8 mouse cellular contexts compared by ENCODE assay signal in the genomic region with DNA sequence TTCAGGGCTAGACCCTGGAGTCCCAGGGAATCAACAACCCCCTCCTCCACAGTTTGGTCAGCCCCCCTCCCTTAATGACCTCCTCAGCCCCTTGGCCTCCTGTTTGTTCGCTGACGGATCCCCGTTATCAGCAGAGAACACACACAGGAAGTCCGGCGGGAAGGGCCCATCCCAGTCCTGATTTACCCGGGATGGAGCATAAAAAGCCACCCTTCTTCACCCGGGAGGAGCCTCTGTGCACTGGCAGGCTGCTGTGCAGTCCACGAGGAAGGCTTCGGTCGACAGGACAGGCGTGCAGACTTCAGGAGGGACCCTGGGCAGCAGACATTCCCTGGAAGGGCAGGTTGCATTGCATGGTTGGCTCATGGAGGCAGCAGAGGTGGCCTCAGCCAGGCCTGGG. TPM values are rescaled to one million over a fixed set of nuclear protein-coding genes. Genes with fewer than 3 reads are reported as not detected.
DNase-seq lines count a peak whose midpoint lies in the region; ATAC-seq lines count a peak whose summit lies in the region.

No protein-coding gene starts in this region.

- H3K27ac ChIP-seq in forebrain, embryonic 15.5 days (replicated peaks) = no peak overlapping the region
- peak overlapping the region; percentile 23; the same call in 1 of the 2 replicates for H3K27ac ChIP-seq in intestine, embryonic 16.5 days (ENCODE audit: low read length)
- no peak overlapping the region; the same call in 1 of the 2 replicates for H3K27ac ChIP-seq in liver, embryonic 15.5 days (replicated peaks)

- no peaks in the 10 kb centered on the region for H3K9me3 ChIP-seq in forebrain, embryonic 15.5 days
- no peaks in the 10 kb centered on the region for H3K9me3 ChIP-seq in intestine, embryonic 16.5 days (ENCODE audit: control insufficient read depth, low read length)
- no peaks in the 10 kb centered on the region for H3K9me3 ChIP-seq in liver, embryonic 15.5 days (replicated peaks)

- no peaks in the 10 kb centered on the region for H3K27me3 ChIP-seq in forebrain, embryonic 15.5 days
- H3K27me3 ChIP-seq in intestine, embryonic 16.5 days (replicated peaks; ENCODE audit: control insufficient read depth, insufficient read depth, low read length) = no peaks in the 10 kb centered on the region
- peaks cover 27% of the 10 kb centered on the region for H3K27me3 ChIP-seq in liver, embryonic 15.5 days

- peaks cover 10% of the 10 kb centered on the region for H3K4me1 ChIP-seq in forebrain, embryonic 15.5 days
- peaks cover 5% of the 10 kb centered on the region for H3K4me1 ChIP-seq in intestine, embryonic 16.5 days (ENCODE audit: control insufficient read depth, insufficient read depth, low read length)
- H3K4me1 ChIP-seq in liver, embryonic 15.5 days (replicated peaks) = peaks cover 36% of the 10 kb centered on the region

- H3K4me2 ChIP-seq in forebrain, embryonic 15.5 days (replicated peaks) = no peak overlapping the region
- H3K4me2 ChIP-seq in intestine, embryonic 16.5 days (ENCODE audit: low read depth, low read length) = no peak overlapping the region
- H3K4me2 ChIP-seq in liver, embryonic 15.5 days = no peak overlapping the region

- ATAC-seq in forebrain, embryonic 15.5 days (replicated peaks) = no peak
- ATAC-seq in intestine, embryonic 16.5 days = no peak
- ATAC-seq in liver, embryonic 15.5 days (ENCODE audit: insufficient read depth) = no peak

- H3K4me3 ChIP-seq in forebrain, embryonic 15.5 days = peak overlapping the region; percentile 6; the same call in 1 of the 2 replicates
- H3K4me3 ChIP-seq in intestine, embryonic 16.5 days (ENCODE audit: low read length) = peak overlapping the region; percentile 30
- H3K4me3 ChIP-seq in liver, embryonic 15.5 days (replicated peaks) = peak overlapping the region; percentile 23

- 76% methylated on average over 11 of the region's 11 CpGs for WGBS in forebrain, embryonic 15.5 days
- 29% methylated on average over 11 of the region's 11 CpGs for WGBS in intestine, embryonic 16.5 days
- WGBS in liver, embryonic 15.5 days (ENCODE audit: insufficient replicate concordance) = 5% methylated on average over 11 of the region's 11 CpGs

- no peak overlapping the region for H3K9ac ChIP-seq in forebrain, embryonic 15.5 days (replicated peaks)
- peak overlapping the region; percentile 55 for H3K9ac ChIP-seq in intestine, embryonic 16.5 days (ENCODE audit: low read depth, low read length)
- H3K9ac ChIP-seq in liver, embryonic 15.5 days = no peak overlapping the region

- no peaks in the 10 kb centered on the region for H3K36me3 ChIP-seq in forebrain, embryonic 15.5 days
- H3K36me3 ChIP-seq in intestine, embryonic 16.5 days (ENCODE audit: control insufficient read depth, insufficient read depth, low read length) = no peaks in the 10 kb centered on the region
- H3K36me3 ChIP-seq in liver, embryonic 15.5 days (replicated peaks) = no peaks in the 10 kb centered on the region

- peak; percentile 73 to 85 for DNase-seq in adrenal gland, adult (ENCODE audit: inconsistent age in 2 of 2, low spot score in 1 of 2)
- DNase-seq in adrenal gland, postnatal 4 days (ENCODE audit: low spot score in 2 of 2) = no peak
- DNase-seq in right cerebral cortex, postnatal 25 days = no peak
- DNase-seq in ovary, postnatal 14 days (ENCODE audit: low spot score) = no peak
- no peak for DNase-seq in cerebellum, postnatal 36 days

RNA-seq across cellular contexts. Expression of gene Gm20532, which starts 2.8 kb away (rescaled TPM):
- total RNA-seq in adrenal gland, postnatal 4 days (2021) = not detected
- not detected in 2 replicates for polyA plus RNA-seq in forebrain, embryonic 15.5 days (2015; fragmentation: Nextera tagmentation; extraction: Ambion mirVana)
- not detected in 2 replicates for polyA plus RNA-seq in intestine, embryonic 16.5 days (2015; fragmentation: Nextera tagmentation; extraction: Ambion mirVana)
- not detected in 2 replicates for polyA plus RNA-seq in liver, embryonic 15.5 days (2015; fragmentation: Nextera tagmentation; extraction: Ambion mirVana)

RNA-seq across cellular contexts. Expression of gene Egfl7, which starts 3.8 kb away (rescaled TPM):
- 100 to 1,000 TPM; 265 to 295 TPM for total RNA-seq in adrenal gland, postnatal 4 days (2021)
- 46.4 and 56.9 TPM in 2 replicates for polyA plus RNA-seq in forebrain, embryonic 15.5 days (2015; fragmentation: Nextera tagmentation; extraction: Ambion mirVana)
- polyA plus RNA-seq in intestine, embryonic 16.5 days (2015; fragmentation: Nextera tagmentation; extraction: Ambion mirVana) = 110 and 118 TPM in 2 replicates
- 55.1 and 64.6 TPM in 2 replicates for polyA plus RNA-seq in liver, embryonic 15.5 days (2015; fragmentation: Nextera tagmentation; extraction: Ambion mirVana)

RNA-seq across cellular contexts. Expression of gene Agpat2, which starts 20.6 kb away (rescaled TPM):
- 100 to 1,000 TPM; 121 to 156 TPM for total RNA-seq in adrenal gland, postnatal 4 days (2021)
- polyA plus RNA-seq in forebrain, embryonic 15.5 days (2015; fragmentation: Nextera tagmentation; extraction: Ambion mirVana) = 3.4 and 3.9 TPM in 2 replicates
- polyA plus RNA-seq in intestine, embryonic 16.5 days (2015; fragmentation: Nextera tagmentation; extraction: Ambion mirVana) = 113 and 116 TPM in 2 replicates
- polyA plus RNA-seq in liver, embryonic 15.5 days (2015; fragmentation: Nextera tagmentation; extraction: Ambion mirVana) = 55.6 and 63.7 TPM in 2 replicates

RNA-seq across cellular contexts. Expression of gene Fam69b, which starts 44.6 kb away (rescaled TPM):
- 10 to 100 TPM; 11.1 to 11.4 TPM for total RNA-seq in adrenal gland, postnatal 4 days (2021)
- 111 and 121 TPM in 2 replicates for polyA plus RNA-seq in forebrain, embryonic 15.5 days (2015; fragmentation: Nextera tagmentation; extraction: Ambion mirVana)
- polyA plus RNA-seq in intestine, embryonic 16.5 days (2015; fragmentation: Nextera tagmentation; extraction: Ambion mirVana) = 24.8 and 27.0 TPM in 2 replicates
- 1.2 and 1.7 TPM in 2 replicates for polyA plus RNA-seq in liver, embryonic 15.5 days (2015; fragmentation: Nextera tagmentation; extraction: Ambion mirVana)

Comparison
In these comparisons a context has a peak if more than half of its experiments do, and no peak if none do; other contexts are left out.
1. DNase-seq: peak in adrenal gland, adult (2 of 2); none in adrenal gland, postnatal 4 days (0 of 2), right cerebral cortex, postnatal 25 days (single experiment), ovary, postnatal 14 days (single experiment) and cerebellum, postnatal 36 days (0 of 2).
2. RNA of gene Agpat2, which starts 20.6 kb away (polyA plus RNA-seq): 113 to 116 TPM in intestine, embryonic 16.5 days and 55.6 to 63.7 TPM in liver, embryonic 15.5 days; 3.4 to 3.9 TPM in forebrain, embryonic 15.5 days; every median in the first group is over 10 times any median in the second.
3. Peak in every context shown above with its lines, with median percentiles within 50 percentile points of each other: H3K4me3 ChIP-seq.